Mouse (Mus musculus) ES-E14 (cell line): ENCODE measurements around the gene Slc2a9. TPM values are rescaled to one million over a fixed set of nuclear protein-coding genes. Genes with fewer than 3 reads are reported as not detected.

Experiments used
- DNase-seq: peaks from one replicate; pipeline ENCODE4 v3.0.0-alpha.2; 2013; ENCODE audit warnings: low read depth, low spot score
- H3K27ac ChIP-seq: 2 replicates; pipeline ENCODE4 v1.5.1; 2012; ENCODE audit warnings: low read depth, mild to moderate bottlenecking, low read length, moderate library complexity, mixed read lengths; ENCODE audit not compliant: poor library complexity, insufficient read depth, severe bottlenecking
- H3K36me3 ChIP-seq: 2 replicates; pipeline ENCODE4 v1.6.1; 2012; ENCODE audit warnings: mild to moderate bottlenecking, low read length, moderate library complexity, mixed read lengths; ENCODE audit not compliant: control insufficient read depth, poor library complexity, insufficient read depth, severe bottlenecking
- H3K4me1 ChIP-seq, 2 experiments: fragments of 150-350 bp in 1 of 2; sonication (generic) in 1 of 2; 2 replicates each; pipeline ENCODE4 v1.6.1; 2012; ENCODE audit warnings: low read length in 2 of 2, mild to moderate bottlenecking in 1 of 2, mixed read lengths in 1 of 2; ENCODE audit not compliant: control insufficient read depth in 2 of 2, insufficient read depth in 2 of 2, poor library complexity in 1 of 2
- H3K4me3 ChIP-seq, 2 experiments: fragments of 150-350 bp in 1 of 2; sonication (generic) in 1 of 2; 2 replicates each; pipeline ENCODE4 v1.5.1; 2012; ENCODE audit warnings: low read length in 2 of 2, low read depth in 1 of 2, mild to moderate bottlenecking in 1 of 2, mixed read lengths in 1 of 2; ENCODE audit not compliant: insufficient read depth in 1 of 2, poor library complexity in 1 of 2, severe bottlenecking in 1 of 2
- H3K9ac ChIP-seq: 2 replicates; pipeline ENCODE4 v1.6.1; 2012; ENCODE audit warnings: low read depth, mild to moderate bottlenecking, low read length, mixed read lengths; ENCODE audit not compliant: poor library complexity, insufficient read depth, severe bottlenecking
- H3K9me3 ChIP-seq: fragments of 150-350 bp; sonication (generic); 2 replicates; pipeline ENCODE4 v1.6.1; 2012; ENCODE audit warnings: low read depth, mild to moderate bottlenecking, low read length; ENCODE audit not compliant: control insufficient read depth, insufficient read depth
- CHD2 ChIP-seq: IDR thresholded peaks from 2 replicates; pipeline ENCODE4 v1.6.1; 2014; ENCODE audit warnings: mild to moderate bottlenecking, low read depth, low read length, inconsistent platforms
- HCFC1 ChIP-seq: IDR thresholded peaks from 2 replicates; pipeline ENCODE4 v1.6.1; 2012; ENCODE audit warnings: low read length, inconsistent platforms, borderline replicate concordance; ENCODE audit not compliant: insufficient read depth
- MAFK ChIP-seq: IDR thresholded peaks from 2 replicates; pipeline ENCODE4 v1.6.1; 2014; ENCODE audit warnings: mild to moderate bottlenecking, low read depth, low read length, inconsistent platforms; ENCODE audit not compliant: insufficient read depth
- ZC3H11A ChIP-seq: IDR thresholded peaks from 2 replicates; pipeline ENCODE4 v1.6.1; 2012; ENCODE audit warnings: low read depth, mild to moderate bottlenecking, inconsistent platforms, low read length, borderline replicate concordance
- ZNF384 ChIP-seq: IDR thresholded peaks from 2 replicates; pipeline ENCODE4 v1.6.1; 2012; ENCODE audit warnings: low read depth, low read length, inconsistent platforms
- in situ Hi-C, 2 experiments: fragments of 600-800 bp; cut with MboI; formaldehyde crosslinking; loops; one replicate each; pipeline ENCODE4 v1.15.1; 2025; ENCODE audit warnings: low sequenced_read_pairs in 2 of 2, inconsistent platforms in 1 of 2; ENCODE audit not compliant: unreplicated experiment in 2 of 2
- total RNA-seq: library from RNA; depleted of rRNA; stranded (reverse); fragments of 300-350 nt; gene quantifications from 2 replicates; pipeline ENCODE4 v1.2.3, GENCODE M21; 2012; rRNA removed

Gene Slc2a9
- total RNA-seq, result 0.71 and 0.74 TPM in 2 replicates

DNA sequence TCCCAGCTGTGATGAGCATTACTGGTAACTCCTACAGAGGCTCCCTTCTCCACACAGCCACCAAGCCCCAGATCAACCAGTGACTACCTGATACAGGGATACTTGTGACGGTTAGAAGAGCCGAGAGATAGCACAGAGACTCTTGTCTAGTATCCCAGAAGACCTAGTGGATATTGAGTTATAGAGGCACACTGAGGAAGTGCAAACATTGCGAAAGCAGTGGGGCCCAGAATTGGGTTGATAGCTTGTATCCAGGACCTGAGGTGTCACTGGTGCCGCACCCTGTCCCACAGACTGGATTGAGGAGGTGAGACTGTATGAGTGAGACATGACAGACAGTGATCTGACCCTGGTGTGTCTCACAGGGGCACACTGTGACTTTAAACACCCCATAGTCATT lies at the start of gene Slc2a9:
Gene Slc2a9 (minus strand): TSS at position 152 of the 400 bp plus-strand sequence.
- Histone ChIP-seq H3K36me3 (no peaks in the 10 kb centered on the region), H3K9me3 (no peaks in the 10 kb centered on the region), H3K9ac (no peak within 1 kb of the TSS), H3K4me1 (no peaks in the 10 kb centered on the region), H3K4me3 (no peak within 1 kb of the TSS), H3K27ac (no peak within 1 kb of the TSS)
- no peak for DNase-seq
- TF ChIP-seq MAFK (no peak), ZC3H11A (no peak), CHD2 (no peak), HCFC1 (no peak), ZNF384 (no peak)
- in situ Hi-C loops, result no loop called here

DNA sequence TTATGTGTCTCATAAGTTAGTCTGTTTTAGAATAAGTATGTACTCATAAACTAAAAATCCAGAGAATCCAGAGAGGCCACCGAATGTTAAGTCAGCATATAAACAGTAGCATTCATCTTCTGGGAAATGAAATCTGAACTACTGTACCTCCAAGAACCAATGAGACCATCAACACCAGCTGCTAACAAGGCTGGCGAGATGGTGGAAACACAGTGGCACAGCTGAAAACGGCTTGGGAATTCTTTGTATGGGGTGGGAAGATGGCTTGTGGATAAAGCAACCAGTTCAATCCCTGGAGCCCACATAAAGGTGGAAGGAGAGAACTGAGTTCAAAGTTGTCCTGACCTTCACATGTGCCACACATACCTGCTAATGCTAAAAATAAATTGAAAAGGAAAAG lies 49.7 kb upstream of the Slc2a9 start:
- in situ Hi-C loops, result no loop called here
- H3K36me3 ChIP-seq, result peaks cover 55% of the 10 kb centered on the region
- H3K27ac ChIP-seq, result no peak overlapping the region
- DNase-seq, result no peak
- no peak overlapping the region for H3K4me3 ChIP-seq
- no peaks in the 10 kb centered on the region for H3K9me3 ChIP-seq
- H3K4me1 ChIP-seq, result peaks cover 0 to 21% of the 10 kb centered on the region in 2 experiments; a peak in 2 of 4 replicates
- no peak for TF ChIP-seq CHD2
- H3K9ac ChIP-seq, result no peak overlapping the region

DNA sequence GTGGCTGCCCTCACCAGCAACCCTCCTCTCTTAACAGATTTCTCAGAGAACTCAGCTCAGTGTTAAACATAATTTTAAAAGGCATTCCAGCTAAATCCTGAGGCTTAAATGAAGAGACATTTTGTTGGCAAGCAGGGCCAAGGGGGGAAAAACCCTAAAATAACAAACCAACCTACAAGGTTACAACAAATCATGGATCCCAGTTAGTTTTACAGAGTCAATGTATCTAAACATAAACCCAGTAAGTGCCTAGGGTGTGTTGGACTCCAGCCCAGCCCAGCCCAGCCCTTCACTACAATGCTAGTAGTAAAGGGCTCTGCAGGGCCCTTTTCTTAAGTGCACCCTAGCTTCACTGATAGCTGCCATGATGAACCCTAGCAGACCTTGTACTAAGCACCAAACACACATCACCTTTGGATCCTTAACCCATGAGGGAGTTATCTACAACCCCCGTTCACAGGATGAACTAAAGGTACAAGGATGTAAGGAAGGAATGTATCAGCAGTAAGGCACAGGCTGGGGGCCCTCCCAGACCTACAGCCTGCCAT lies 47.4 kb upstream of the Slc2a9 start:
- TF ChIP-seq ZC3H11A (no peak), ZNF384 (no peak), CHD2 (no peak), MAFK (no peak), HCFC1 (no peak)
- H3K4me3 ChIP-seq, result no peak overlapping the region
- no peak overlapping the region for H3K9ac ChIP-seq
- H3K4me1 ChIP-seq, result peaks cover 0 to 18% of the 10 kb centered on the region in 2 experiments; a peak in 2 of 4 replicates
- H3K9me3 ChIP-seq, result no peaks in the 10 kb centered on the region
- in situ Hi-C loops, result no loop called here
- H3K27ac ChIP-seq, result no peak overlapping the region
- H3K36me3 ChIP-seq, result peaks cover 61% of the 10 kb centered on the region
- DNase-seq, result no peak

DNA sequence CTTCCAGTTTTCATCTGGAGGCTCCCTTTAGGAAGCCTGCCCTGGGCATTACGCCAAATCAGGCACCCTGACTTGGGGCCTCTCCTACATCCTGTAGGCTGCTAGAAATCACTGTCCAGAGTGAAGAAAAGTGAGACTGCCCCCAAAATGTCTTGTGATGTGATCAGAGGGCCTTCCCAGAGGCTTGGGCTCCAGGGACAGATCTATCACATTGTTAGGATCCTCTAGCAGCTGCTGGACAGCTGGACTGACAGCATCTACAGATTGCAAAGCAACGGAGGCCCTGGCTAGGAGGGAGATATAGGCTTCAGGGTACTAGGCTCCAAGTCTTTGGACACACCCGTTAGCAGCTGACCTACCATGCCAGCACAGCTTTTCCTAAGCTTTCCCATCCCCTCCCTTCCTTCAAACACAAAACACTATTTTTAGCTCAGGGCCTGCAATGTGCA lies 46.5 kb upstream of the Slc2a9 start:
- in situ Hi-C loops, result no loop called here
- H3K9ac ChIP-seq, result no peak overlapping the region
- H3K36me3 ChIP-seq, result peaks cover 59% of the 10 kb centered on the region
- no peak for DNase-seq
- H3K4me3 ChIP-seq, result no peak overlapping the region
- H3K27ac ChIP-seq, result no peak overlapping the region
- H3K4me1 ChIP-seq, result peaks cover 0 to 11% of the 10 kb centered on the region in 2 experiments; a peak in 2 of 4 replicates
- no peaks in the 10 kb centered on the region for H3K9me3 ChIP-seq
- TF ChIP-seq ZC3H11A (no peak), HCFC1 (no peak), CHD2 (no peak), ZNF384 (no peak), MAFK (no peak)

DNA sequence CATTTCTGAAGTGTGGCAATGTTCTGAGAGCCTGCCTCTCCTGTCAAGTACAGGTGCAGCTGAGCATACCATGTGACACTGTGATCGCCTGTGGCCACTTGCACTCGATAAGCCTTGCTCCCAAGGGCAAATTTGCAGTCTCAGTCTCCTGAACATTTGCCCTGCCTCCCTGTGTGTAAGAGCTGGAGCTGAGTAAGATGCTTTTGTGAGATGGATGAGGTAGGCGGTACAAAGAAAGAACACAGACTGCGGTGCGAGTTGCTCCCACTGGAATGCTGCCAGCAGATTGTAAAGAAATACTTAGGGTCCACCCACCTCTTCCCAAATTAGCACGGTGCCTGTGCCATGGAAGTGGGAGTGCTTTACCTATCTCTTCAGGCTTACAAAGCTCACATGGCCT lies 44.4 kb upstream of the Slc2a9 start:
- no peak for DNase-seq
- H3K36me3 ChIP-seq, result peaks cover 72% of the 10 kb centered on the region
- in situ Hi-C loops, result no loop called here
- H3K9me3 ChIP-seq, result no peaks in the 10 kb centered on the region
- H3K27ac ChIP-seq, result no peak overlapping the region
- no peaks in the 10 kb centered on the region; a peak in 1 of 4 replicates for H3K4me1 ChIP-seq
- H3K4me3 ChIP-seq, result no peak overlapping the region
- no peak overlapping the region for H3K9ac ChIP-seq
- TF ChIP-seq MAFK (no peak), CHD2 (no peak)
